Mouse (Mus musculus): ENCODE results near the gene Lin28b.
"Not testable (repeated sequence)": the region's sequence is repeated elsewhere in the genome, so short reads cannot be mapped to it uniquely, and the experiment has no call there.

Gene Lin28b

GRCm38 (mm10) chr10:45410624-45411341 is 75.4 kb downstream of the Lin28b start:
- DNase-seq (ENCODE audit: low spot score) = peak; percentile 90

GRCm38 (mm10) chr10:45399702-45400243 is 86.4 kb downstream of the Lin28b start:
- no peak for DNase-seq (ENCODE audit: low spot score)

- DNase-seq (ENCODE audit: low spot score) = no peak
Measured at GRCm38 (mm10) chr10:45398211-45398610, 88.0 kb downstream of the Lin28b start.

- no peak for DNase-seq (ENCODE audit: low spot score)
Measured at GRCm38 (mm10) chr10:45382637-45382958, 103.6 kb downstream of the Lin28b start.

GRCm38 (mm10) chr10:45381937-45382636 is 104.1 kb downstream of the Lin28b start:
- DNase-seq (ENCODE audit: low spot score) = peak; percentile 32

- DNase-seq (ENCODE audit: low spot score) = no peak
Measured at GRCm38 (mm10) chr10:45378269-45378668, 107.9 kb downstream of the Lin28b start.

GRCm38 (mm10) chr10:45372994-45373692 is 113.1 kb downstream of the Lin28b start:
- DNase-seq (ENCODE audit: low spot score) = peak; percentile 91

- no peak for DNase-seq (ENCODE audit: low spot score)
Measured at GRCm38 (mm10) chr10:45370545-45370944, 115.7 kb downstream of the Lin28b start.

- DNase-seq (ENCODE audit: low spot score) = no peak
Measured at GRCm38 (mm10) chr10:45369639-45370038, 116.6 kb downstream of the Lin28b start.

- DNase-seq (ENCODE audit: low spot score) = no peak
Measured at GRCm38 (mm10) chr10:45366987-45367705, 119.0 kb downstream of the Lin28b start.

GRCm38 (mm10) chr10:45363396-45363795 is 122.8 kb downstream of the Lin28b start:
- DNase-seq (ENCODE audit: low spot score) = no peak

GRCm38 (mm10) chr10:45356091-45356490 is 130.1 kb downstream of the Lin28b start:
- no peak for DNase-seq (ENCODE audit: low spot score)

GRCm38 (mm10) chr10:45348143-45348542 is 138.1 kb downstream of the Lin28b start:
- DNase-seq (ENCODE audit: low spot score) = not testable (repeated sequence)

GRCm38 (mm10) chr10:45345217-45345616 is 141.0 kb downstream of the Lin28b start:
- peak; percentile 45 for DNase-seq (ENCODE audit: low spot score)

GRCm38 (mm10) chr10:45344381-45344780 is 141.8 kb downstream of the Lin28b start:
- DNase-seq (ENCODE audit: low spot score) = no peak

- DNase-seq (ENCODE audit: low spot score) = no peak
Measured at GRCm38 (mm10) chr10:45339106-45339505, 147.1 kb downstream of the Lin28b start.

GRCm38 (mm10) chr10:45335434-45336422 is 150.5 kb downstream of the Lin28b start, which contains the start of gene Bves:
Gene Bves (plus strand): TSS chr10:45335772.
- DNase-seq (ENCODE audit: low spot score) = peak; percentile 67

- no peak for DNase-seq (ENCODE audit: low spot score)
Measured at GRCm38 (mm10) chr10:45334925-45335324, 151.3 kb downstream of the Lin28b start.

GRCm38 (mm10) chr10:45328196-45329000 is 157.8 kb downstream of the Lin28b start:
- no peak for DNase-seq (ENCODE audit: low spot score)

All from embryo, embryonic 10 days (tissue).